Mouse (Mus musculus): ENCODE results near the gene Arhgap18. TPM values are rescaled to one million over a fixed set of nuclear protein-coding genes. Genes with fewer than 3 reads are reported as not detected.
A peak's percentile ranks its signal among the peaks of the same experiment; 100 is the strongest.

Gene Arhgap18
- polyA plus RNA-seq, 1 experiment from 2014 or later, result 33.4 TPM

GRCm38 (mm10) chr10:26761103-26761502 is 7.9 kb downstream of the Arhgap18 start:
- no peaks in the 10 kb centered on the region for H3K36me3 ChIP-seq
- WGBS, result 71% methylated on average over 4 of the region's 4 CpGs
- no peak overlapping the region for H3K4me2 ChIP-seq
- no peaks in the 10 kb centered on the region for H3K27me3 ChIP-seq (replicated peaks)
- no peak overlapping the region for H3K9ac ChIP-seq
- H3K4me1 ChIP-seq (replicated peaks), result peaks cover 2% of the 10 kb centered on the region; the same call in 1 of the 2 replicates
- ATAC-seq (ENCODE audit: insufficient number of reproducible peaks, low FRiP score), result no peak
- H3K27ac ChIP-seq (ENCODE audit: poor library complexity, severe bottlenecking), result no peak overlapping the region
- no peaks in the 10 kb centered on the region for H3K9me3 ChIP-seq (replicated peaks)
- no peak overlapping the region for H3K4me3 ChIP-seq

GRCm38 (mm10) chr10:26761991-26762903 is 9.0 kb downstream of the Arhgap18 start:
- Histone ChIP-seq H3K36me3 (no peaks in the 10 kb centered on the region), H3K4me2 (no peak overlapping the region), H3K4me1 (replicated peaks) (peaks cover 2% of the 10 kb centered on the region; the same call in 1 of the 2 replicates), H3K27ac (ENCODE audit: poor library complexity, severe bottlenecking) (no peak overlapping the region), H3K9me3 (replicated peaks) (no peaks in the 10 kb centered on the region), H3K4me3 (no peak overlapping the region), H3K9ac (no peak overlapping the region), H3K27me3 (replicated peaks) (no peaks in the 10 kb centered on the region)
- 64% methylated on average over 9 of the region's 9 CpGs for WGBS
- no peak for ATAC-seq (ENCODE audit: insufficient number of reproducible peaks, low FRiP score)

- H3K27me3 ChIP-seq (replicated peaks), result no peaks in the 10 kb centered on the region
- peaks cover 4% of the 10 kb centered on the region; the same call in 1 of the 2 replicates for H3K4me1 ChIP-seq (replicated peaks)
- no peak overlapping the region for H3K9ac ChIP-seq
- no peak overlapping the region for H3K27ac ChIP-seq (ENCODE audit: poor library complexity, severe bottlenecking)
- H3K36me3 ChIP-seq, result no peaks in the 10 kb centered on the region
- H3K9me3 ChIP-seq (replicated peaks), result no peaks in the 10 kb centered on the region
- no peak overlapping the region for H3K4me3 ChIP-seq
- no peak for ATAC-seq (ENCODE audit: insufficient number of reproducible peaks, low FRiP score)
- WGBS, result 42% methylated on average over 3 of the region's 3 CpGs
- H3K4me2 ChIP-seq, result no peak overlapping the region
These were observed 14.0 kb downstream of the Arhgap18 start for GRCm38 (mm10) chr10:26767196-26767595.

GRCm38 (mm10) chr10:26768943-26769342 is 15.7 kb downstream of the Arhgap18 start:
- no peak for ATAC-seq (ENCODE audit: insufficient number of reproducible peaks, low FRiP score)
- 85% methylated on average over 2 of the region's 2 CpGs for whole genome bisulfite sequencing

GRCm38 (mm10) chr10:26770035-26770434 is 16.8 kb downstream of the Arhgap18 start:
- Histone ChIP-seq H3K4me3 (no peak overlapping the region), H3K4me2 (no peak overlapping the region), H3K27ac (ENCODE audit: poor library complexity, severe bottlenecking) (no peak overlapping the region), H3K9ac (no peak overlapping the region), H3K36me3 (no peaks in the 10 kb centered on the region), H3K4me1 (replicated peaks) (peaks cover 16% of the 10 kb centered on the region), H3K27me3 (replicated peaks) (no peaks in the 10 kb centered on the region), H3K9me3 (replicated peaks) (no peaks in the 10 kb centered on the region)
- WGBS, result 79% methylated on average over 8 of the region's 8 CpGs
- ATAC-seq (ENCODE audit: insufficient number of reproducible peaks, low FRiP score), result no peak

More at GRCm38 (mm10) chr10:26768943-26769342, 15.7 kb downstream of the Arhgap18 start:
- Histone ChIP-seq H3K9ac (no peak overlapping the region), H3K4me1 (replicated peaks) (peaks cover 10% of the 10 kb centered on the region), H3K27ac (ENCODE audit: poor library complexity, severe bottlenecking) (no peak overlapping the region), H3K4me3 (no peak overlapping the region), H3K4me2 (no peak overlapping the region), H3K9me3 (replicated peaks) (no peaks in the 10 kb centered on the region), H3K27me3 (replicated peaks) (no peaks in the 10 kb centered on the region), H3K36me3 (no peaks in the 10 kb centered on the region)

GRCm38 (mm10) chr10:26771938-26772623 is 18.9 kb downstream of the Arhgap18 start:
- H3K36me3 ChIP-seq, result no peaks in the 10 kb centered on the region

GRCm38 (mm10) chr10:26772624-26773540 is 19.7 kb downstream of the Arhgap18 start:
- peak; percentile 81 for ATAC-seq (ENCODE audit: insufficient number of reproducible peaks, low FRiP score)
- 2% methylated on average over 22 of the region's 22 CpGs for WGBS
- H3K4me3 ChIP-seq, result peak overlapping the region; percentile 79
- H3K9ac ChIP-seq, result peak overlapping the region; percentile 79
- no peaks in the 10 kb centered on the region for H3K27me3 ChIP-seq (replicated peaks)
- peaks cover 25% of the 10 kb centered on the region for H3K4me1 ChIP-seq (replicated peaks)
- H3K4me2 ChIP-seq, result peak overlapping the region; percentile 83
- H3K27ac ChIP-seq (ENCODE audit: poor library complexity, severe bottlenecking), result peak overlapping the region; percentile 98
- H3K9me3 ChIP-seq (replicated peaks), result no peaks in the 10 kb centered on the region
- H3K36me3 ChIP-seq, result no peaks in the 10 kb centered on the region

More at GRCm38 (mm10) chr10:26771938-26772623, 18.9 kb downstream of the Arhgap18 start:
- WGBS, result 8% methylated on average over 15 of the region's 15 CpGs
- no peaks in the 10 kb centered on the region for H3K9me3 ChIP-seq (replicated peaks)
- H3K4me1 ChIP-seq (replicated peaks), result peaks cover 24% of the 10 kb centered on the region
- peak overlapping the region; percentile 79 for H3K4me3 ChIP-seq
- ATAC-seq (ENCODE audit: insufficient number of reproducible peaks, low FRiP score), result peak; percentile 92
- H3K27me3 ChIP-seq (replicated peaks), result no peaks in the 10 kb centered on the region
- peak overlapping the region; percentile 98 for H3K27ac ChIP-seq (ENCODE audit: poor library complexity, severe bottlenecking)
- peak overlapping the region; percentile 79 for H3K9ac ChIP-seq
- peak overlapping the region; percentile 83 for H3K4me2 ChIP-seq

GRCm38 (mm10) chr10:26773541-26773940 is 20.3 kb downstream of the Arhgap18 start:
- WGBS, result 59% methylated on average over 5 of the region's 5 CpGs
- no peak for ATAC-seq (ENCODE audit: insufficient number of reproducible peaks, low FRiP score)
- H3K4me3 ChIP-seq, result peak overlapping the region; percentile 79
- H3K9ac ChIP-seq, result peak overlapping the region; percentile 30; the same call in 1 of the 2 replicates
- no peaks in the 10 kb centered on the region for H3K9me3 ChIP-seq (replicated peaks)
- no peaks in the 10 kb centered on the region for H3K36me3 ChIP-seq
- H3K27me3 ChIP-seq (replicated peaks), result no peaks in the 10 kb centered on the region
- H3K4me2 ChIP-seq, result peak overlapping the region; percentile 83
- peaks cover 26% of the 10 kb centered on the region for H3K4me1 ChIP-seq (replicated peaks)
- peak overlapping the region; percentile 98 for H3K27ac ChIP-seq (ENCODE audit: poor library complexity, severe bottlenecking)

- 61% methylated on average over 1 of the region's 1 CpGs for WGBS
- Histone ChIP-seq H3K9me3 (replicated peaks) (no peaks in the 10 kb centered on the region), H3K4me3 (peak overlapping the region; percentile 79), H3K4me2 (peak overlapping the region; percentile 83), H3K4me1 (replicated peaks) (peaks cover 33% of the 10 kb centered on the region), H3K27me3 (replicated peaks) (no peaks in the 10 kb centered on the region), H3K27ac (ENCODE audit: poor library complexity, severe bottlenecking) (peak overlapping the region; percentile 98; the same call in 1 of the 2 replicates), H3K9ac (0 out of 2 replicates have a peak overlapping the region, but pooled peaks have one; percentile 30), H3K36me3 (no peaks in the 10 kb centered on the region)
- no peak for ATAC-seq (ENCODE audit: insufficient number of reproducible peaks, low FRiP score)
These were observed 21.0 kb downstream of the Arhgap18 start for GRCm38 (mm10) chr10:26774266-26774665.

GRCm38 (mm10) chr10:26776443-26776842 is 23.2 kb downstream of the Arhgap18 start:
- Histone ChIP-seq H3K4me2 (no peak overlapping the region), H3K4me1 (replicated peaks) (peaks cover 44% of the 10 kb centered on the region)
- no peak for ATAC-seq (ENCODE audit: insufficient number of reproducible peaks, low FRiP score)

More at GRCm38 (mm10) chr10:26776443-26776842, 23.2 kb downstream of the Arhgap18 start:
- Histone ChIP-seq H3K27ac (ENCODE audit: poor library complexity, severe bottlenecking) (no peak overlapping the region), H3K9me3 (replicated peaks) (no peaks in the 10 kb centered on the region), H3K4me3 (no peak overlapping the region), H3K27me3 (replicated peaks) (no peaks in the 10 kb centered on the region), H3K9ac (no peak overlapping the region), H3K36me3 (no peaks in the 10 kb centered on the region)

Data from heart, embryonic 12.5 days (tissue).